Mouse (Mus musculus): ENCODE data around the gene Mipep.

Gene Mipep

DNA sequence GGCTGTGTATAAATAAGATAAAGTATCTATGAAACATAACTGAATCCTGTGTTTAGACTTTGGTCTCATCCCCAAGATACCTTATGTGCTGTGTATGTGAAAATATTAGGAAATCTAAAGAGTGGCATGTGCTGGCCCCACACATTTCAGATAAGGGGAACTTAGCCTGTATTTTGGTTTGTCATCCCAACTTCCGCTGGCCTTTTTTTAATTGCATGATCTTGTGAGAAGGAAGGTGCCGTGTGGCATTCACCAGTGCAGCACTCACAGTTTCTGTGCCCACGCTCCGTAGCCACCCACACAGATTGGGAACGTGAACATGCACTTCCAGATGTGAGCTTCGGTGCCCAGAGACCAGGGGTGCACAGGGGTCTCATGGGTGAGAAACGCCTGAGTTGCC is 26.7 kb upstream of the Mipep start:
- DNase-seq, result no peak

DNA sequence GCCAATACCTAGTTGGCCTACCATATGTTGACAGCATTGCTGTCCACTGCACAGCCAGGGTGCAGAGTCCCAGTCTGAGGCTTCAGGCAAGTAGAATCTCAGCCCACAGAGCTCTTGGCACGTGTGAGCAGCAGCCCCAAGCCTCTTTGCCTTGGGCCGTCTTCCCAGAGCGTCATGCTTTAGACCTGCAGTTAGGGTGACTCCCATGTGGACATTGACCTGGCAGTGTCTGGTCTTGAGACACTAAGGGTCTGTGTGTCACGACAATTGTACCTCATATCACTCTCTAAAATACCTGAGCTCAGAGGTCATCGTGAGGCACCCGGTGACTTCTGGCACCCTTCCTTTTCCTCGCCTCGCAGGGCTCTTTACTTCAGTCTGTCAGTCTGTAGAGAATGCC is 25.3 kb upstream of the Mipep start:
- no peak for DNase-seq

DNA sequence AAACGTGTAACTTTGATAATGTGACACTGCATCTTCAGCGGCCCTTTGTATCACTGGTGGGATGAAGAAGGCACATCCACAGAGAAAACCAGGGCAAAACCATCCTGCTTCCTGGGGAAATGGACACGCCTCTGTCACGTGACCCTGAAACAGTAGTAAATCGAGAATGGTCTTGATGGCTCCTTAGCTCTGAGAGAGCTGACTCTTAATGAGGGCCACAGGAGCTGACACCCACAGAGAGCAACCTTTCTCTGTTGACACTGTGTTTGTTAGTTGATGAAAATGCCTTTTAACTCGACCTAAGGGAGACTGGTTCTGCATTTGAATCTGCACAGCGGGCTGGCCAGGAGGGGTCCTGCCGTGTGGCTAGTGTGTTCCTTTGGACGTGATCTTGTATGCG is 22.6 kb upstream of the Mipep start:
- DNase-seq, result no peak

- DNase-seq, result no peak
These were observed 21.6 kb upstream of the Mipep start for GRCm38 (mm10) chr14:60762754-60763153.

GRCm38 (mm10) chr14:60763746-60764145 is 20.6 kb upstream of the Mipep start:
- DNase-seq, result no peak

GRCm38 (mm10) chr14:60764526-60764925 is 19.8 kb upstream of the Mipep start:
- no peak for DNase-seq

GRCm38 (mm10) chr14:60765025-60765424 is 19.3 kb upstream of the Mipep start:
- no peak for DNase-seq

DNA sequence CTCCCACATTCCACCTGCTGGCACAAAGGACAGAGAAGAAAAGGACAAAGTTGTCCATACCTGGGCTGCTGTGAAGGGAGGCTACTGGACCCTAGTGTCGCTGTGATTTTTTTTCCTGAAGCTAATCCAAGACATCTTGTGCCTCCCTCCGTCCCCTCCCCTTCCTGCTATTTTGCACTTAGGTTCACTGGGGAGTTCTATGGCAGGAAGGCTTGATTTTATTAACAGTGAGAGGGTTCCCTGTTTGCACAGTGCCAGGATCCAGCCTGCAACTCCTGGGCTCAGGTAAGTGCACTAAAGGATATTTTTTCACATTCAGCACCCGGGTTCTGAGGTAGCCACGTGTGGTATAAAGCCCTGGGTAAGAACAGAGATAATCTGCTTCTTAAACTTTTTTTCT is 16.5 kb upstream of the Mipep start, which contains the start of gene C1qtnf9:
Gene C1qtnf9, plus strand, starts transcription at position 251 of the 400 bp plus-strand sequence.
- no peak for DNase-seq

- no peak for DNase-seq
These were observed 15.0 kb upstream of the Mipep start for GRCm38 (mm10) chr14:60769340-60769739.

DNA sequence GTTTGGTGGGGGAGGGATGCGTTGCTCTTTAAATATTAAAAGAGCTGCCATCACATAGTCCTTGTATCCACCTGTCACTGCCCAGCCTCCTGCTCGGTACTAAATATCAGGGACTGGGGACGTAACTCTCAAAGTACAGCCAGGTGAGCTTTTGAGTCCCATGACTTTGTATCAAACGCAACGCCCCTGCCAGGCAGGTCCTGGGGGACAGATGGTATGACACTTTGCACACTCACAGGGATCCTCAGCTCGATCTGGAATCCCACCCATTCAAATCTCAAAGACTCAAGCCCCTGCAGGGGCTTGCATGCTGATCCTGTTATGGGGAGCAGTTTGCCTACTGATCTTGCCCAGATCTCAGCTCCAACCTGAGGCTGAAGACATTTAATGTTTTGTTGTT is 13.8 kb upstream of the Mipep start:
- DNase-seq, result no peak

- peak; percentile 90 for DNase-seq
These were observed 13.3 kb upstream of the Mipep start for GRCm38 (mm10) chr14:60771057-60771456.

GRCm38 (mm10) chr14:60773476-60773875 is 10.9 kb upstream of the Mipep start:
- DNase-seq, result peak; percentile 65

GRCm38 (mm10) chr14:60776521-60776920 is 7.9 kb upstream of the Mipep start:
- no peak for DNase-seq

DNA sequence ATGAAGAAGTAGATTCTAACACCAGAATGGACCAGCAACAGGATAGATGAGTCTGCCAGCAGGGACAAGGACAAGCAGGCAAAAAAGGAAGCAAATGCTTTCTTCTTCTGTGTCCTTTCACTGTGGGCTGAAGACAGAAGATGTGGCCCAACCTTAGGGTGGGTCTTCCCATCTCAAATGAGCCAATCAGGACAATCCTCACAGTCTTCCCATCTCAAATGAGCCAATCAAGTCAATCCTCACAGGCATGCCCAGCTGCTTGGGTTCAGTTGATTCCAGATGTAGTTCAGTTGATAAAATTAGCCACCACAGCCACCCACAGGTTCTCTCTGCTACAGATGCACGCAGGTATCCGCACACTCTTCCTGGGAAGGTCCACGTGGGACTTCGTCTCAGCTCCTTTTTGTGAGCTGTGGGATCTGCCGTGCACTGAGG is 6.9 kb upstream of the Mipep start:
- peak; percentile 38 for DNase-seq

DNA sequence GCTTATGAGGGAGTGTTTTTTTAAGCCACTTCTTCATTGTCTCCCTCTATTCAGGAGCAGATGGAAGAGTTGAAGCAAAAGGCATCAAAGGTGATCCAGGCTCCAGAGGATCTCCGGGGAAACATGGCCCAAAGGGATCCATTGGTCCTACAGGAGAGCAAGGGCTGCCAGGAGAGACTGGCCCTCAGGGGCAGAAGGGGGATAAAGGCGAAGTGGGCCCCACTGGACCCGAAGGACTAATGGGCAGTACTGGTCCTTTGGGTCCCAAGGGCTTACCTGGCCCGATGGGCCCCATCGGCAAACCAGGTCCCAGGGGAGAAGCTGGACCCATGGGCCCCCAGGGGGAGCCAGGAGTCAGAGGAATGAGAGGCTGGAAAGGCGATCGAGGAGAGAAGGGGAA is 5.2 kb upstream of the Mipep start:
- no peak for DNase-seq

- DNase-seq, result no peak
These were observed 2.2 kb upstream of the Mipep start for GRCm38 (mm10) chr14:60782121-60782656.

GRCm38 (mm10) chr14:60783196-60783595 is 1.2 kb upstream of the Mipep start:
- DNase-seq, result no peak

DNA sequence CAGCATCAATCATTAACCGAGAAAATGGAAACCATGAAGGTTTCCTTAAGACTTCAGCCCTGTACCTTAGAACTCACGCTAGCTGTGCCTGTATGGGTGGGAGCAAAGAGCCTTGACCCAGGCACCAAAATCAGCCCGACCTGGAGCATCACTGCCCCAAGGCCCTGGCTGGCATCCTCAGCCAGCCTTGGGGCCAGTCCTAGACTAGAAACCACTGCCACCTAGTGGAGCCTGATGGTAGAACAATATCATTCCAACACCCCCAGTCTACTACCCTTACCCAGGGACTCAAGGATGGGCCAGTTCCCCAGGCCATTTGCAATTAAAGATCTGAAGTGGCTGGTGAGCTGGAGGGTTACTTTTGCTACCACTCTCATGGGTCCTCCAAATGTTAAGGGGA is 5.7 kb downstream of the Mipep start:
- peak; percentile 74 for DNase-seq

DNA sequence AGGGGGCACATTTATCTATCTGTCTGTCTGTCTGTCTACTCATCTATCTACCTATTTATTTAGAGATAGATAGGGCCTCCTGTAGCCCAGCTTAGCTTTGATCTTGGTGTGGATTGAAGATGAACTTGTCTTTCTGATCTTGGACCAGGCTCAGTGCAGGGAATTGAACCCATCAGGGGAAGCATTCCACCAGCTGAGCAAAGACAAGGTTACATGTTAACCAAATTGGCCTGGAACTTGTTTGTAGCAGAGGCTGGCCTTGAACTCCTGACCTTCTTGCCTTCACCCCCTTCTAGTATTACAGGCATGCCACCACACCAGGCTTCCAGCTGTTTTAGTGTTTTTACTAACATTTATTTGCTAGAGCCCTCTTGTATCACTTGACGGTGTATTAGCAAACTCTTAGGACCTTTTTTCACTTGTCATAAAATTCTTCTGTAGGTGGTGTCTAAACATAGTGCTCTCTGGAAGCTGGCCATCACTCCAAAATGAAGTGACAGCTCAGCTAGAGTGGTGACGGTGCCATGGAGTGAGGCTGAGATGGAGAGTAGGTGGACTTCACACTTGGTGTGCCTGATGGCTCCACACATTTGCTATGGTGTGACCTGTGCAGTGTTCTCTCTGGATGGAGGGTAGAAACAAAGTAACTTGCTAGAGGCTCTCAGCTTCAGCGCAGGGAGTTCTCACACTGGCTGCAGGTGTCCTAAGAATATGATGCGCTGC is 12.4 kb downstream of the Mipep start:
- no peak for DNase-seq

DNA sequence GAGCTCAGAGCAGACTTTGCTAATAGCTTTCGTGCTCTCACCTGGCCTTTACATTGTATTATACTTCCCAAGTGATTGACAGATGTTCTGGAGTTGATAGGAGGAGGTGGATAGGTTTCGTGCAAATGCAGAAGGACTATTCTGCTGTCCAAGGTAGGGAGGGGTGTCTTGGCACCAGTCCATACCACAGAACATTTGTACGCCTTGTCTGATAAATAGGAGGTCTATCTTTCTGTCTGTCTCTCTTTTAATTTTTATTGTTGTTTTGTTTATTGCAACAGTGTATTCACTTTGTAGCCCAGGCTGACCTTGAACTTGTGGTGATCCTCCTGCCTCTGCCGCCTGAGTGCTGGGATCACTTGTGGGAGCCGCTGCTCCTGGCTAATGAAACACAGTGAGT is 13.2 kb downstream of the Mipep start:
- no peak for DNase-seq

- no peak for DNase-seq
These were observed 14.3 kb downstream of the Mipep start for GRCm38 (mm10) chr14:60798721-60799120.

GRCm38 (mm10) chr14:60799762-60800728 is 15.7 kb downstream of the Mipep start:
- DNase-seq, result no peak

DNA sequence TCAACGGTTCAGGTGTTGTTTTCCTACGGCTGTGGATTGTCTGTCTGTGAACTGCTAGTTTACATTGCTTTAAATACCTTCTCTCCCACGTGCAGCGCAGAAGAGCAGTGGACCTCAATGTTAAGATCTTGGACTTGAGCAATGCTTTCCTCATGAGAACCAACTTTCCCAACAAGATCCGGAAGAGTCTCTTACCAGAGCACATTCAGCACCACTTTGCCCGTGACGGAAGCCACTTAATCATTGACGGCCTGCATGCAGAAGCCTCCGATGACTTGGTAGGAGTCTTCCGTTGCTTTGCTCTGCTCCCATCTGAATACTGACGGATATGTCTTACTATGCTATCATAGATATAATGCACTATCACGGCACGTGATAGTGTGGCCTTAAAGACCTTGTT is 17.7 kb downstream of the Mipep start:
- no peak for DNase-seq

DNA sequence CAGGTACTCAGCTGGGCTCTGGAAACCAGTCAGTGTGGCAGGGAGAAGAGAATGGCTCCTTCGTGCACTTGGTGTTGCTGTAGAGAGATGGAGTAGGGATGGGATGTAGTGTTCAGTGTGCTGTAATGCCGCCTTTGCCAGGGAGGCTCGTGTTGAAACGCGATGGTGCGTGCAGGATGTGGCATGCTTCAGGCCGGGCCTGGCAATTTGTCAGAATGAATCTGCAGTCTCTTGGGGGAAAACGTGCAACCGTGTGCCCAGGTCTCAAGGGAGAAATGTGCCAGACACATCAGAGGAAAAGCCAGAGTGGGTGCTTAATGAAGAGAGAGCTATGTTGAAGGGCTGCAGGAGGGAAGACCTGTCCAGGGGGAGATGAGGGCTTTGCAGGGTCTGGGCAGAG is 20.6 kb downstream of the Mipep start:
- no peak for DNase-seq
